Mouse (Mus musculus) ES-E14 (cell line): Measurements from ENCODE around the gene Ppard.

Experiments used
- CHD2 ChIP-seq: IDR thresholded peaks from 2 replicates; pipeline ENCODE4 v1.6.1; 2014; ENCODE audit warnings: mild to moderate bottlenecking, low read depth, low read length, inconsistent platforms
- MAFK ChIP-seq: IDR thresholded peaks from 2 replicates; pipeline ENCODE4 v1.6.1; 2014; ENCODE audit warnings: mild to moderate bottlenecking, low read depth, low read length, inconsistent platforms; ENCODE audit not compliant: insufficient read depth

GRCm38 (mm10) chr17:28233091-28233731 lies 711 bp downstream of the Ppard start:
- TF ChIP-seq MAFK, result no peak
- TF ChIP-seq CHD2, result no peak
